Mouse (Mus musculus) heart, embryonic 14.5 days (tissue): Measurements from ENCODE around the gene Dync1h1. TPM values are rescaled to one million over a fixed set of nuclear protein-coding genes. Genes with fewer than 3 reads are reported as not detected.
"Not testable (repeated sequence)": the region's sequence is repeated elsewhere in the genome, so short reads cannot be mapped to it uniquely, and the experiment has no call there.

Source experiments
- ATAC-seq: fragments of 200-750 bp; cut with Nextera tagmentation; 2 replicates; pipeline ENCODE4 v1.8.0; 2017; ENCODE audit warnings: low read depth, moderate TSS enrichment; ENCODE audit not compliant: insufficient number of reproducible peaks, insufficient read depth, low FRiP score
- H3K27ac ChIP-seq, 2 experiments: fragments of 200-500 bp in 1 of 2; fragments of 300-500 bp in 1 of 2; sonication (generic) in 1 of 2; replicated peaks in 1 of 2; 2 replicates each; pipeline ENCODE4 v1.5.1; 2012 to 2014; ENCODE audit warnings: low read depth in 2 of 2, low read length in 2 of 2, control low read depth in 1 of 2, mild to moderate bottlenecking in 1 of 2, mixed read lengths in 1 of 2; ENCODE audit not compliant: control insufficient read depth in 1 of 2, insufficient read depth in 1 of 2
- H3K27me3 ChIP-seq: fragments of 300-500 bp; sonication (generic); 2 replicates; pipeline ENCODE4 v1.6.1; 2014; ENCODE audit warnings: mild to moderate bottlenecking, low read length, control low read depth; ENCODE audit not compliant: control insufficient read depth, insufficient read depth
- H3K36me3 ChIP-seq: fragments of 300-500 bp; sonication (generic); 2 replicates; pipeline ENCODE4 v1.6.1; 2014; ENCODE audit warnings: mild to moderate bottlenecking, control low read depth, low read length, mixed read lengths; ENCODE audit not compliant: control insufficient read depth, insufficient read depth
- H3K4me1 ChIP-seq, 2 experiments: fragments of 200-500 bp in 1 of 2; fragments of 300-500 bp in 1 of 2; sonication (generic) in 1 of 2; 2 replicates each; pipeline ENCODE4 v1.6.1; 2012 to 2014; ENCODE audit warnings: low read length in 2 of 2, control low read depth in 1 of 2, mixed read lengths in 1 of 2; ENCODE audit not compliant: control insufficient read depth in 2 of 2, insufficient read depth in 2 of 2
- H3K4me2 ChIP-seq: fragments of 300-500 bp; sonication (generic); 2 replicates; pipeline ENCODE4 v1.6.1; 2014; ENCODE audit warnings: mild to moderate bottlenecking, low read length
- H3K4me3 ChIP-seq, 2 experiments: fragments of 200-500 bp in 1 of 2; fragments of 300-500 bp in 1 of 2; sonication (generic) in 1 of 2; 2 replicates each; pipeline ENCODE4 v1.5.1; 2012 to 2014; ENCODE audit warnings: low read length in 2 of 2, mild to moderate bottlenecking in 2 of 2, control low read depth in 1 of 2, low read depth in 1 of 2, moderate library complexity in 1 of 2; ENCODE audit not compliant: control insufficient read depth in 1 of 2, insufficient read depth in 1 of 2
- H3K9ac ChIP-seq: fragments of 300-500 bp; sonication (generic); 2 replicates; pipeline ENCODE4 v1.6.1; 2014; ENCODE audit warnings: mild to moderate bottlenecking, low read length
- H3K9me3 ChIP-seq: fragments of 300-500 bp; sonication (generic); 2 replicates; pipeline ENCODE4 v1.6.1; 2016; ENCODE audit warnings: low read length, control low read depth; ENCODE audit not compliant: control insufficient read depth
- WGBS: fragments of 180-500 bp; shearing (Covaris S2); extraction: QIAGEN DNeasy Blood & Tissue Kit; methylation state at CpG from one replicate; pipeline ENCODE4 v1.1.7; 2014; 5-methylcytosine and 5-hydroxymethylcytosine counted together
- polyA plus RNA-seq: library from polyadenylated mRNA; unstranded; fragments of >200 nt; fragmentation: Nextera tagmentation; extraction: Ambion mirVana; gene quantifications from 2 replicates; pipeline ENCODE4 v1.2.1, GENCODE M21; 2014

The Dync1h1 gene
- polyA plus RNA-seq, 1 experiment from 2014 or later = 55.4 TPM

GRCm38 (mm10) chr12:110683580-110683979, 82.3 kb downstream of the Dync1h1 start:
- H3K4me1 ChIP-seq = peaks cover 8 to 19% of the 10 kb centered on the region in 2 experiments
- no peaks in the 10 kb centered on the region for H3K27me3 ChIP-seq
- no peaks in the 10 kb centered on the region for H3K9me3 ChIP-seq
- no peak overlapping the region for H3K9ac ChIP-seq
- H3K27ac ChIP-seq = no peak overlapping the region
- ATAC-seq = no peak
- H3K4me3 ChIP-seq = no peak overlapping the region
- H3K36me3 ChIP-seq = no peaks in the 10 kb centered on the region
- WGBS = no CpG with 5 or more reads among the region's 1 CpGs
- H3K4me2 ChIP-seq = no peak overlapping the region

GRCm38 (mm10) chr12:110687894-110688734, 86.9 kb downstream of the Dync1h1 start:
- Histone ChIP-seq H3K4me3 (no peak overlapping the region), H3K9me3 (no peaks in the 10 kb centered on the region), H3K9ac (peak overlapping the region; percentile 39; the same call in 1 of the 2 replicates), H3K27me3 (no peaks in the 10 kb centered on the region), H3K4me1 (peaks cover 10 to 18% of the 10 kb centered on the region in 2 experiments), H3K4me2 (peak overlapping the region; percentile 22), H3K36me3 (peaks cover 39% of the 10 kb centered on the region), H3K27ac (peak overlapping the region; percentile 92 to 98)
- 34% methylated on average over 12 of the region's 12 CpGs for WGBS
- peak; percentile 82 for ATAC-seq

- H3K9me3 ChIP-seq, H3K4me2 ChIP-seq, ATAC-seq, H3K27me3 ChIP-seq, H3K9ac ChIP-seq, H3K4me3 ChIP-seq: not testable (repeated sequence)
- H3K4me1 ChIP-seq = peaks cover 10 to 18% of the 10 kb centered on the region in 2 experiments
- H3K36me3 ChIP-seq = peaks cover 47% of the 10 kb centered on the region
- WGBS = 85% methylated on average over 3 of the region's 3 CpGs
- peak overlapping the region; percentile 92 to 98; a peak in 3 of 4 replicates for H3K27ac ChIP-seq
Observed at GRCm38 (mm10) chr12:110688921-110689320, 87.7 kb downstream of the Dync1h1 start.

- Histone ChIP-seq H3K4me3 (no peak overlapping the region), H3K36me3 (peaks cover 58% of the 10 kb centered on the region), H3K27me3 (no peaks in the 10 kb centered on the region), H3K9me3 (no peaks in the 10 kb centered on the region), H3K9ac (no peak overlapping the region), H3K4me2 (no peak overlapping the region), H3K4me1 (peaks cover 10 to 26% of the 10 kb centered on the region in 2 experiments), H3K27ac (0 out of 4 replicates have a peak overlapping the region, but pooled peaks of 1 of the 2 experiments have one; percentile 19)
- no peak for ATAC-seq
- WGBS = 85% methylated on average over 6 of the region's 6 CpGs
Observed at GRCm38 (mm10) chr12:110689919-110690643, 88.8 kb downstream of the Dync1h1 start.

GRCm38 (mm10) chr12:110693378-110693777, 92.1 kb downstream of the Dync1h1 start:
- not testable (repeated sequence) for H3K27ac ChIP-seq, H3K27me3 ChIP-seq, ATAC-seq, H3K9me3 ChIP-seq, H3K4me3 ChIP-seq
- H3K4me1 ChIP-seq = peaks cover 6 to 19% of the 10 kb centered on the region in 2 experiments
- peak overlapping the region; percentile 11; the same call in 1 of the 2 replicates for H3K9ac ChIP-seq
- H3K36me3 ChIP-seq = peaks cover 58% of the 10 kb centered on the region
- 74% methylated on average over 5 of the region's 5 CpGs for WGBS
- H3K4me2 ChIP-seq = 0 out of 2 replicates have a peak overlapping the region, but pooled peaks have one; percentile 8

GRCm38 (mm10) chr12:110695676-110696171, 94.5 kb downstream of the Dync1h1 start:
- WGBS = under 1% methylated on average over 54 of the region's 55 CpGs
- H3K9me3 ChIP-seq = no peaks in the 10 kb centered on the region
- H3K36me3 ChIP-seq = peaks cover 39% of the 10 kb centered on the region
- peak; percentile 48 for ATAC-seq
- H3K27me3 ChIP-seq = no peaks in the 10 kb centered on the region
- peak overlapping the region; percentile 100 for H3K9ac ChIP-seq
- peak overlapping the region; percentile 78 to 96 for H3K27ac ChIP-seq
- H3K4me1 ChIP-seq = peaks cover 9 to 25% of the 10 kb centered on the region in 2 experiments
- H3K4me2 ChIP-seq = peak overlapping the region; percentile 73
- peak overlapping the region; percentile 86 to 100 for H3K4me3 ChIP-seq

GRCm38 (mm10) chr12:110696173-110696974, 95.1 kb downstream of the Dync1h1 start:
- WGBS = under 1% methylated on average over 89 of the region's 89 CpGs
- peaks cover 12 to 30% of the 10 kb centered on the region in 2 experiments for H3K4me1 ChIP-seq
- H3K27ac ChIP-seq = peak overlapping the region; percentile 78 to 96
- peak overlapping the region; percentile 86 to 100 for H3K4me3 ChIP-seq
- H3K9ac ChIP-seq = peak overlapping the region; percentile 100
- no peaks in the 10 kb centered on the region for H3K27me3 ChIP-seq
- peak overlapping the region; percentile 80 for H3K4me2 ChIP-seq
- H3K9me3 ChIP-seq = no peaks in the 10 kb centered on the region
- peaks cover 36% of the 10 kb centered on the region for H3K36me3 ChIP-seq
- peak; percentile 93 for ATAC-seq
